Mouse (Mus musculus) neural tube, embryonic 11.5 days (tissue): ENCODE data around the gene Crygb. TPM values are rescaled to one million over a fixed set of nuclear protein-coding genes. Genes with fewer than 3 reads are reported as not detected.

Source experiments
- ATAC-seq: fragments of 200-750 bp; cut with Nextera tagmentation; 2 replicates; pipeline ENCODE4 v1.8.0; 2017; ENCODE audit warnings: moderate number of reproducible peaks, mild to moderate bottlenecking, moderate TSS enrichment, moderate library complexity; ENCODE audit not compliant: insufficient read depth, low FRiP score, low TSS enrichment
- DNase-seq: peaks from one replicate; pipeline ENCODE4 v3.0.0-alpha.2; 2015; ENCODE audit warnings: low spot score
- H3K27ac ChIP-seq: fragments of 300-500 bp; sonication (generic); 2 replicates; pipeline ENCODE4 v1.5.1; 2014; ENCODE audit warnings: low read depth, mild to moderate bottlenecking, low read length
- H3K27me3 ChIP-seq: fragments of 300-500 bp; sonication (generic); 2 replicates; pipeline ENCODE4 v1.6.1; 2014; ENCODE audit warnings: mild to moderate bottlenecking, low read length, mixed read lengths; ENCODE audit not compliant: control insufficient read depth, insufficient read depth
- H3K36me3 ChIP-seq: fragments of 300-500 bp; sonication (generic); 2 replicates; pipeline ENCODE4 v1.6.1; 2014; ENCODE audit warnings: mild to moderate bottlenecking, low read length, moderate library complexity, mixed read lengths; ENCODE audit not compliant: control insufficient read depth, insufficient read depth
- H3K4me1 ChIP-seq: fragments of 300-500 bp; sonication (generic); 2 replicates; pipeline ENCODE4 v1.6.1; 2014; ENCODE audit warnings: low read length, mixed read lengths; ENCODE audit not compliant: control insufficient read depth, insufficient read depth
- H3K4me2 ChIP-seq: fragments of 300-500 bp; sonication (generic); 2 replicates; pipeline ENCODE4 v1.6.1; 2014; ENCODE audit warnings: low read depth, mild to moderate bottlenecking, moderate library complexity
- H3K4me3 ChIP-seq: fragments of 300-500 bp; sonication (generic); 2 replicates; pipeline ENCODE4 v1.5.1; 2014; ENCODE audit warnings: low read depth, low read length
- H3K9ac ChIP-seq: fragments of 300-500 bp; sonication (generic); 2 replicates; pipeline ENCODE4 v1.6.1; 2014; ENCODE audit warnings: mild to moderate bottlenecking, low read length
- H3K9me3 ChIP-seq: fragments of 300-500 bp; sonication (generic); 2 replicates; pipeline ENCODE4 v1.6.1; 2016; ENCODE audit warnings: low read length; ENCODE audit not compliant: control insufficient read depth
- WGBS: fragments of 180-500 bp; shearing (Covaris S2); extraction: QIAGEN DNeasy Blood & Tissue Kit; methylation state at CpG from one replicate; pipeline ENCODE4 v1.1.7; 2014; 5-methylcytosine and 5-hydroxymethylcytosine counted together
- polyA plus RNA-seq: library from polyadenylated mRNA; unstranded; fragments of >200 nt; fragmentation: Nextera tagmentation; extraction: Ambion mirVana; gene quantifications from 2 replicates; pipeline ENCODE4 v1.2.1, GENCODE M21; 2014

The Crygb gene
- polyA plus RNA-seq, 1 experiment from 2014 or later = not detected

GRCm38 (mm10) chr1:65090370-65090769 is 8.3 kb upstream of the Crygb start:
- ATAC-seq = no peak
- H3K9ac ChIP-seq = no peak overlapping the region
- no peaks in the 10 kb centered on the region for H3K4me1 ChIP-seq
- WGBS = 81% methylated on average over 2 of the region's 2 CpGs
- no peaks in the 10 kb centered on the region for H3K36me3 ChIP-seq
- no peaks in the 10 kb centered on the region for H3K27me3 ChIP-seq
- H3K9me3 ChIP-seq = no peaks in the 10 kb centered on the region
- H3K4me3 ChIP-seq = no peak overlapping the region
- no peak overlapping the region for H3K4me2 ChIP-seq
- no peak for DNase-seq
- H3K27ac ChIP-seq = no peak overlapping the region

- no peaks in the 10 kb centered on the region for H3K9me3 ChIP-seq
- H3K4me3 ChIP-seq = no peak overlapping the region
- 85% methylated on average over 6 of the region's 6 CpGs for WGBS
- H3K9ac ChIP-seq = no peak overlapping the region
- no peak overlapping the region for H3K4me2 ChIP-seq
- ATAC-seq = no peak
- no peak for DNase-seq
- no peaks in the 10 kb centered on the region for H3K36me3 ChIP-seq
- H3K27me3 ChIP-seq = no peaks in the 10 kb centered on the region
- H3K4me1 ChIP-seq = no peaks in the 10 kb centered on the region
- no peak overlapping the region for H3K27ac ChIP-seq
These were observed 6.7 kb upstream of the Crygb start for GRCm38 (mm10) chr1:65088567-65089356.

GRCm38 (mm10) chr1:65075607-65076006 is 6.5 kb downstream of the Crygb start:
- no peak for DNase-seq
- H3K4me2 ChIP-seq = no peak overlapping the region
- H3K4me3 ChIP-seq = no peak overlapping the region
- no peak overlapping the region for H3K9ac ChIP-seq
- H3K27ac ChIP-seq = no peak overlapping the region
- H3K4me1 ChIP-seq = no peaks in the 10 kb centered on the region
- H3K27me3 ChIP-seq = no peaks in the 10 kb centered on the region
- 39% methylated on average over 5 of the region's 5 CpGs for WGBS
- ATAC-seq = no peak
- no peaks in the 10 kb centered on the region for H3K36me3 ChIP-seq
- H3K9me3 ChIP-seq = no peaks in the 10 kb centered on the region

GRCm38 (mm10) chr1:65073589-65073988 is 8.5 kb downstream of the Crygb start, which contains the start of gene Crygc:
TSS of gene Crygc (minus strand) at chr1:65073689.
- Histone ChIP-seq H3K4me3 (no peak within 1 kb of the TSS), H3K4me2 (no peak within 1 kb of the TSS), H3K9me3 (no peaks in the 10 kb centered on the region), H3K27ac (no peak within 1 kb of the TSS), H3K36me3 (no peaks in the 10 kb centered on the region), H3K4me1 (no peaks in the 10 kb centered on the region), H3K9ac (no peak within 1 kb of the TSS), H3K27me3 (no peaks in the 10 kb centered on the region)
- no peak for ATAC-seq
- no peak for DNase-seq
- WGBS = 71% methylated on average over 6 of the region's 6 CpGs

- Histone ChIP-seq H3K27me3 (no peaks in the 10 kb centered on the region), H3K27ac (no peak overlapping the region), H3K4me1 (no peaks in the 10 kb centered on the region), H3K9ac (no peak overlapping the region), H3K9me3 (no peaks in the 10 kb centered on the region), H3K36me3 (no peaks in the 10 kb centered on the region), H3K4me3 (no peak overlapping the region), H3K4me2 (no peak overlapping the region)
- ATAC-seq (no peak), DNase-seq (no peak)
These were observed 14.2 kb downstream of the Crygb start for GRCm38 (mm10) chr1:65067842-65068241.

GRCm38 (mm10) chr1:65064201-65064600 is 17.9 kb downstream of the Crygb start:
- H3K4me2 ChIP-seq = no peak overlapping the region
- no peak for ATAC-seq
- H3K4me3 ChIP-seq = no peak overlapping the region

GRCm38 (mm10) chr1:65063352-65063751 is 18.7 kb downstream of the Crygb start, which contains the start of gene Crygd:
TSS of gene Crygd (minus strand) at chr1:65063452.
- ATAC-seq (no peak), DNase-seq (no peak)
- H3K9ac ChIP-seq = no peak within 1 kb of the TSS
- H3K27ac ChIP-seq = no peak within 1 kb of the TSS
- H3K4me2 ChIP-seq = no peak within 1 kb of the TSS
- H3K27me3 ChIP-seq = no peaks in the 10 kb centered on the region
- no peaks in the 10 kb centered on the region for H3K9me3 ChIP-seq
- H3K4me3 ChIP-seq = no peak within 1 kb of the TSS
- no peaks in the 10 kb centered on the region for H3K4me1 ChIP-seq
- 80% methylated on average over 8 of the region's 8 CpGs for WGBS
- no peaks in the 10 kb centered on the region for H3K36me3 ChIP-seq

More at GRCm38 (mm10) chr1:65064201-65064600, 17.9 kb downstream of the Crygb start:
- Histone ChIP-seq H3K4me1 (no peaks in the 10 kb centered on the region), H3K27me3 (no peaks in the 10 kb centered on the region), H3K9me3 (no peaks in the 10 kb centered on the region), H3K36me3 (no peaks in the 10 kb centered on the region), H3K27ac (no peak overlapping the region), H3K9ac (no peak overlapping the region)
- WGBS = 78% methylated on average over 15 of the region's 15 CpGs
- no peak for DNase-seq

- no peaks in the 10 kb centered on the region for H3K36me3 ChIP-seq
- no peak overlapping the region for H3K9ac ChIP-seq
- H3K27me3 ChIP-seq = no peaks in the 10 kb centered on the region
- no peak for DNase-seq
- no peak overlapping the region for H3K4me3 ChIP-seq
- no peaks in the 10 kb centered on the region for H3K9me3 ChIP-seq
- no peaks in the 10 kb centered on the region for H3K4me1 ChIP-seq
- 39% methylated on average over 2 of the region's 2 CpGs for WGBS
- no peak overlapping the region for H3K4me2 ChIP-seq
- no peak for ATAC-seq
- H3K27ac ChIP-seq = no peak overlapping the region
These were observed 29.9 kb downstream of the Crygb start for GRCm38 (mm10) chr1:65052140-65052539.

GRCm38 (mm10) chr1:65051696-65052095 is 30.4 kb downstream of the Crygb start:
- H3K36me3 ChIP-seq = no peaks in the 10 kb centered on the region
- WGBS = 64% methylated on average over 7 of the region's 7 CpGs
- H3K4me2 ChIP-seq = no peak overlapping the region
- ATAC-seq (no peak), DNase-seq (no peak)
- H3K9me3 ChIP-seq = no peaks in the 10 kb centered on the region
- no peak overlapping the region for H3K4me3 ChIP-seq
- H3K9ac ChIP-seq = no peak overlapping the region
- H3K27ac ChIP-seq = no peak overlapping the region
- no peaks in the 10 kb centered on the region for H3K4me1 ChIP-seq
- no peaks in the 10 kb centered on the region for H3K27me3 ChIP-seq
